Mouse (Mus musculus): ENCODE data around the gene Srgap3.

DNA sequence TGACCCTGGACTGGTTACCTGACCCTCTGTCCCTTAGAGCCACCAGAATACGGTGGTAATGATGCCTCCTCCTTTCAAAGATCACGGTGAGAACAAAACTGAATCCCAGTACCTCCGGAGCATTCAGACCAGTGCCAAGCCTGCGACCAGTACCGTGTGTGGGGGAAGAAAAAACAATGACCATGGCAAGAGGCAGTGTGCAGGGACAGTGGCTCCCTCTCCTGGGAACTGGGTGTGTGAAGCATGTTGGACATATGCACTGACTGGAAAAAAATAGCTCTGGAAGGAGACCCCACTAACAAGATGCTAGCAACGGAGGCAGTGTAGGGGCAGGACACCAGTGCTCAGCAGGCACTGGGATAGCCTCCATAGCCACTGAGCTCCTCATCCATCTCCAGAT is 157.2 kb downstream of the Srgap3 start:
- TF ChIP-seq POLR2A (IDR thresholded peaks at IDR 0.05; ENCODE audit: low read depth, low read length) = no peak
- TF ChIP-seq CTCF (conservative IDR thresholded peaks at IDR 0.05; ENCODE audit: insufficient read depth, insufficient read length, low read depth, low read length) = no peak

All from kidney, adult 2 months (tissue).